Mouse (Mus musculus) hindlimb bud, embryonic 11.5 days (tissue): ENCODE results near the gene Trim71.
A peak's percentile ranks its signal among the peaks of the same experiment; 100 is the strongest.
"Not testable (repeated sequence)": the region's sequence is repeated elsewhere in the genome, so short reads cannot be mapped to it uniquely, and the experiment has no call there.

Experiments used
- DNase-seq: peaks from one replicate; pipeline ENCODE4 v3.0.0-alpha.2; 2012; ENCODE audit warnings: low read depth, low spot score; ENCODE audit errors: extremely low spot score

Gene Trim71

DNA sequence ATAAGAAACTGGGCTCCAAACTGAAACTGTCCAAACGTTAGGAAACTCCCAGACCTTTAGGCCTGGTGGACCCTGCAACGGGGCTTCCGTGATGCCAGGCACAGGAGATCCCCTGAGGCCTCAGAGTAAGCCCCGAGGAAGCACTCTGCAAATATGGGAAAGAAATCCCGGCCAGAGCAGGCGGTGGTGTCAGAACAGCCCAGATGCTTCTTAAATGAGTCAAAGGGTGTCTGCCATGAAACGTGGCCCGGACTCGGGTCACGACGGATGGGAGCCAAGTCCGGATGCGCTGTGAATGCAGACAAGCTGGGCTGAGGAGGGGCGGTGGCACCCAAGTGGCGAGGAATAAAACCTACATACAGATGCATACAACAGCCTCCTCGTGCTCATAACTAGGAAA lies 37.1 kb downstream of the Trim71 start:
- DNase-seq = no peak

DNA sequence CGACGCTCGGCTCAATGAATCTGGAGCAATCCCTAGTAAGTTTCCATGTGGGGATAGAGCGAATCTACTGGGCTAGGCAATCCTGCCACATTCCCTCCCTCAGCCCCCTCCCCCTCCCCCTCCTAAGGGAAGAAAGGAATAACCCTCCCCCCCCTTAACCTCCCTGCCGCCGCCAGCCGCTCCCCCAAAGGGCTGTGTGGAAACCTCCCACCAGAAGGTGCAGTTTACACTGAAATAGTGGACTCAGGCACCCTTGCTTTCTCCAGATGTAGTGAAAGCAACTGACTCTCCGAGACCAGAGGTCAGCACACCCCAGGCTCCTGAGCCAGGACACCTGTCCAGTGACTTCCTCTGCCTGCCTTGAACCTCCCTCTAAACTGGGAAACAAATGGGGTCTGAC lies 37.6 kb downstream of the Trim71 start:
- no peak for DNase-seq

DNA sequence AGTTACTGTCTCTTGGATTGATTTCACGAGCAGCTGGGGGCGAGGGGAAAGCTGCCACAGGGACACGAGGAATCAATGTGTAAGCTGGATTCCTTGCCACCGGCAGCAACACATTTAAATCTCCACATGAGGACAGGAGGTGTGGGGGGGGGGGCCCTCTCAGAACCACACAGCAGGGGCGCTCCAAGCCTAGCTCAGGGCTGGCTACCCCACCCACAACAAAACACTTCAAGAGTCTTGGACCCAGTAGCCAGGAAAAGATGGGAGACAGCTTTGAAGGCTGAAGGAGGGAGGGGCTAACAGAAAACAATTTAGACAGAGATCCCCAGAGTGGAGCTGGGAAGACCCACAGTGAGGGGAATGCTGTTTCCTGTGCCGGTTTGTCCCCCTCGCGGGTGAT lies 38.3 kb downstream of the Trim71 start:
- no peak for DNase-seq

DNA sequence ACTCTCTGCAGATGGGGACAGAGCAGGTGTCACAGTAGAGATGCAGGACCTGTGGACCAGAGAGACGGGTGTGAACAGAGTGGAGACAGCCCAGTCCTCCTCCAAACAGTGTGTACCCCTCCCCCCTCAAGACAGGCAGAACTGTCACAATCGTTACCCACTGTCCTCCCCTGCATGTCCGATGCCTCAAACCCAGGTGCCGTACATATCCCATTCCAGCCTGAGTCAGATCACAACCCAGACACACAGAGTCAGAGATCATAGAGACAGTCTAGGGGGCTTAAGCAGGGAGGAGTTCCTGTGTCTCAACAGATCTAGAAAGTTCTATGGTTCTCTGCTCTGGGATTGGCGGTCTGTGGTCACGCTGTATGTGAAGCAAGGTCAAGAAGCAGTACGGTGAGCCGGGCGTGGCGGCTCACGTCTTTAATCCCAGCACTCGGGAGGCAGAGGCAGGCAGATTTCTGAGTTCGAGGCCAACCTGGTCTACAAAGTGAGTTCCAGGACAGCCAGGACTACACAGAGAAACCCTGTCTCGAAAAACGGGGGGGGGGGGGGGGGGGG lies 39.0 kb downstream of the Trim71 start:
- no peak for DNase-seq

DNA sequence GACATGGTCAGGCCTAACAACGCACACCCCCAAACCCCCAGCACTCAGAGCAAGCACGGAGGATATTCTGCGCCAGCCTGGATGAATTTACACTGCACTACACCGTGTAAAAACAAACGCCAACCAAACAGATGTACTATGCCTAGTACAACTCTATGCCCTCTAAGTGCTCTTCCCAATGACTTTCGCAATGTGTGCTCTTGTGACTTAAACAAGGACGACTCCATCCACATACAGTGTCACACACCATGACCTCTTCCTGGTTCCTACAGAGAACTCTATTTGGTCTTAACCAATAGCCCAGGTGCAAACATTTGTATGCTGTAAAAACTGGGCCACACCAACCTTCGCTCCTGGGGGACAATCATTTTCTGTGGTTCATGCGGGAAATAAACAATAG lies 41.7 kb downstream of the Trim71 start:
- no peak for DNase-seq

DNA sequence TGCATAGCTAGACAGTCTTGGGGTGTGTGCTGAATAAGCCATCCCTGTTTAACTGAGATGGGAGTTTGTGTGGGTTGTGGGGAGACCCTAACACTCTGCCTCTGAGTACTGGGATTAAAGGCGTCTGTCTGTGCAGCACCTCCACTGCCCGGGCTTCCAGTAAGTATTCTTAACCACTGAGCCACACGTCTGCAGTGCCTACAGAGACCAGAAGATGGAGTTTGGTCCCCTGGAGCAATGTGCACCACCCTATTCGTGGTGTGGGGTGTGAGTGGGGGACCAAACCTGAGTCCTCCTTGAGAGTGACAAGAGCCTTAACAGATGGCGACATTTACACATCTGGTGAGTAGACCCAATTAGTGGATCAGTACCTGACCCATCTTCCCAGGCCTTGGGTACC lies 42.1 kb downstream of the Trim71 start:
- DNase-seq = no peak

DNA sequence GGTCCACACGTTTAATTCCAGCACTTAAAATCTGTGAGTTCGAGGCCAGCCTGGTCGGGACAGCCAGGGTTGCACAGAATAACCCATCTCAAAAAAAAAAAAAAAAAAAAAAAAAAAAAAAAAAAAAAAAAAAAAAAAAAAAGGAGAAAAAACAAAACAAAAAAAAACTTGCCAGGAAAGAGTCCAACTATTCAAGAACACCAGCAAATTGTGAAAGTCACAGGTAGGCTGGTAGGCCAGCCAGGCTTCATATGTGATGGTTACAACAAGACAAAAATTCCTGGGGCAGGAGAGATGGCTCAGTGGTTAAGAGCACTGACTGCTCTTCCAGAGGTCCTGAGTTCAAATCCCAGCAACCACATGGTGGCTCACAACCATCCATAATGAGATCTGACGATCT lies 43.6 kb downstream of the Trim71 start:
- DNase-seq = not testable (repeated sequence)

DNA sequence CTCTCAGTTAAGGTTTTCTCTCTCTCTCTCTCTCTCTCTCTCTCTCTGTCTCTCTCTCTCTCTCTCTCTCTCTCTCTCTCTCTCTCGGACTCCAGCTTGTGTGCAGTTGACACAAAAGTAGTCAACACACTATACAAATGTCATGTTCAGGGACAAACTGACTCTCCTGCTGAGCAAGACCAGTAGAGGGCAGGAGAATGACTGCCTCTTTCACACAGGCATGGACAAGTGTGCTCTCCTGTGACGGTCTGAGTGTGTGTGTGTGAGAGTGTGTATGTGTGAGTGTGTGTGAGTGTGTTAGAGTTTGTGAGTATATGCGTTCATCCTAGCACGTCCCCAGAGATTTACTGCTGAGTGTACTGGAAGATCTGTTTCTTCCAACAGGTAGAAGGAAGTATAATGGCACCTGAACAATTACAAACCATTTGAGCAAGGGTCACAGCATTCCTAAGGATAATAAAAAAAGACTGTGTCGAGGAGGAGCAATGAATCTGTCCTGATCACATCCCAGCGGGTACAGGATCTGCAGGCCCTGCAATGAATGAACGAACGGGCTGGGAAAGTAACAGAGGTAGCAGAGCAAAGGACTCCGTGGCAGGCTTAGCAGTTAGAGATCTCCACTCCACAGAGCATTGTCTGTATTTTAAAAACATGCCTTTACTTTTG lies 45.2 kb downstream of the Trim71 start:
- no peak for DNase-seq

DNA sequence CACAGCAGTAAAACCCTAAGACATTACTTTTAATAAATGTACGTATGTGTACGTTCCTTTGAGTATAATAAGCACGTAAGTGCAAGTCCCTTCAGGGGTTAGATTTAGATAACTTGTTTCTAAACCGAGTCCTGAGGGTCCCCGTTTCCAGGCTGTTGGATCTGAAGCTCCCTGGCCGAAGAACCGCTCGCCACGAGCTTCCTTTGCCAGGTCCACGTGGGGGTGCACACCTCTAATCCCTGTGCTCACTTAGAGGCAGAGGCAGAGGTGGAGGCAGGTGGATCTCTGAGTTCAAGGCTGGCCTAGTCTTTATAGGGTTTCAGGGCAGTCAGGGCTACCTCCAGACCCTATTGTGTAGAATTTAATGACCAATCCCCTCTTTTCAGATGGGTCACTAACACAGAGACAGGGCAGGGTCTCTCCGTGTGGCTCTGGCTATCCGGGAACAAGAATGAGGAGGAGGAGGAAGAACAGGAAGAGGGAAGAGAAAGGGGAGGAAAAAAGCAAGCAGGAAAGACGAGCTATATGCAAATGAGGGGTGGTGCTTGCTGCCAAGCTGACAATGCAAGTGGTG lies 46.2 kb downstream of the Trim71 start:
- no peak for DNase-seq

DNA sequence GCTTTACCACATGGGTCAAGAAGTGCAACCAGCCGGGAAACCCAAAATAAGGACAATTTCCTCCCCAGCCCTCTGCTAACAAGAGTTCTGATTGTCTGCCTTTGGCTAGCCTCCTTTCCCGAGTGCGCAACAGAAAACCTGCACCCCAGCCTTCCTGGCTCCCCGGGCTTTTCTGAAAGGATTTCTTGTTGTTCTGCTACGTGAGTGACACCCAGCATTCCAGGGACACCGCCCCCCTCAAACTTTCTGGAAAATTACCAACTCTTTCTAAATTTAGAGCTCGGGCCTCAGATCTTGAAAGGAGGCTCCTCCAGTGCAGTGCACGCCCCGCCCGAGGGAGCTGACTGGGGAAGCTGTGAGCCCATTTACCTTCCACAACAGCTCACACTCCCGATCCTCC lies 48.8 kb downstream of the Trim71 start, which contains the start of gene C130032M10Rik:
TSS of gene C130032M10Rik (plus strand) at position 334 of the 400 bp plus-strand sequence.
- DNase-seq = no peak

DNA sequence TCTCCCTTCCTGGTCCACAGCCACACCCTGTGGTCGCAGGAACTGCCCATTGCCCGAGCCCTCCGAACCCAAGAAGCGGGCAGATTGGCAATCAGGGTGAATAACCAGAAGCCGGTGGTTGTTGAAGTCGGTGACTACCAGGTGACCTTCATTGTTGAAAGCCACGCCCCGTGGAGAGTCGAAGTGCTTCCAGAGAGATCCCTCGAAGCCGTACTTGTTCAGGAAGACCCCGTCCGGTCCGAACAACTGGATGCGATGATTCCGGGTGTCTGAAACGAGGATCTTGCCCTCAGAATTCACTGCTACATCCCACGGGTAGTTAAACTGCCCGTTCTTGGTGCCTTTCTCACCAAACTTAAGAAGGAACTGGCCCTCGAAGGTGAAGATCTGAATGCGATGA lies 51.3 kb downstream of the Trim71 start:
- DNase-seq = no peak

DNA sequence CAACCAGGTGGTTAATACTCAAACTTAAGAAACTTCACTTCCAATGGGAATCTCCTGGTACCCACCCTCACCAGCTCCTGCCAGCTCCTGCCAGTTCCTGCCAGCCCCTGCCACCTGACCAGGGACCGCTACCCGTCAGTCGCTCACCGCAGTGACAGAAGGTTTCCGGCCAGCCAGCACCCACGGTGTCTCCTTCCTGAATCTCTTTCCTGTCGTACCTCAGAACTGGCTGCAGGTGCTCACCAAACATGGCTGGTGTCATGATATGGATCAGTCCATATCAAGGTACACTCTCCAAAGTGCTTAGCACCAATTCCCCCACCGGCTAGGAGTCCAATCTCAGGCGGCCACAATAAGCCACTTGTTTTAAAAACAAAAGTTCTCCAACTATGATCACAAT lies 54.4 kb downstream of the Trim71 start:
- DNase-seq = no peak

DNA sequence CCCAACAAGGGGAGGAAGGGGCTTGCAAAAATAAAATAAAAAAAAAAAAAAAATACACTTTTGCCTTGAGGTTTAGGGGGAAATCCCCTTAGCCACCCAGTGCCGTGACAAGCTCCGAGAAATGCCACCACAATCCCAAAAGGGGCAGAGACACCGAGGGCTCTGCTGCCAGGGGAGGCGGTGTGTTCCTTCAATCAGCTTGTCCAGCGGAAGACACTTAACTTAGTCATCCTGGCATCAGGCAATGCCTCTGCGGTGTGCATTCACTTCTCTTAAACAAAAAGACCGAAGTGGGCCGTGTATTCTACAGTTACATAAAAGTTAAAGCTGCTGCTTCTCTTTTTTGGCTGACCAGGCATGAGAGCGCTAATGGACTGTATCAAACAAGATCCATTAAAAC lies 56.7 kb downstream of the Trim71 start:
- no peak for DNase-seq

DNA sequence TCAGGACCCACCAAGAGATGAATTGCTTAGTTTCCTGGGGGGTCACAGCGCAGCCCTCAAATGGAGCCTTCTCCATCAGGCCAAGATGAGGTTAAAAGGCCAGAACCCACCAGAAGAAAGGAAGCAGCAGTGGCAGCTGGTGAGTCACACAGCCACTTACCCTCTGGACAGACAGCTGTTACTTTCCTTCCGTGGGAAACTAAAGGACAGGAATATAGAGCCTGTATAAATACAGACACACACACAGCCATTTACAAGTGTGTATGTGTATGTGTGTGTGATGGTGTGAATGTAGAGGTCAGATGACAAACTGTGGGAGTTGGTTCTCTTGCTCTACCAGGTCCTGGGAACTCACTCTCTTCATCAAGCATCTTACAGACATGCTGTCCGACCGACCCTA lies 57.6 kb downstream of the Trim71 start:
- DNase-seq = no peak

DNA sequence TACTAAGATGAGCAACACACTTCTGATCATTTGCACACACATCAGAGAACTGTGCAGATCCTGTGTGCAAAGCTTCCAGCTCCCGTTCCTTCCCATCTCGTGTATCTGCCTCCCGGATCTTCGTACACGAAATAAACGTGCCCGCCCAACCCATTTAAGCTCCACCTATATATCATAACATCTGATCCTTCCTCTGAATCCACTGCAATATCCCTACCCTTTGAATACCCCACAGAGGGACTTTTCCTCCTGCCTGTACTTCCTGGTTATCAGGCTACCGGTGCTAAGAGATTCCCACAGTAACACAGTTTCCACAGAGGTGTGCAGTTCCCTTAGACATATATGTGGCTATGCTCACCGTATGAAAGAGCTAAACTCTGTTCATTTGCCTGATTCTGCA lies 59.4 kb downstream of the Trim71 start, which contains the start of gene Ccr4:
TSS of gene Ccr4 (minus strand) at position 101 of the 400 bp plus-strand sequence.
- DNase-seq = no peak

DNA sequence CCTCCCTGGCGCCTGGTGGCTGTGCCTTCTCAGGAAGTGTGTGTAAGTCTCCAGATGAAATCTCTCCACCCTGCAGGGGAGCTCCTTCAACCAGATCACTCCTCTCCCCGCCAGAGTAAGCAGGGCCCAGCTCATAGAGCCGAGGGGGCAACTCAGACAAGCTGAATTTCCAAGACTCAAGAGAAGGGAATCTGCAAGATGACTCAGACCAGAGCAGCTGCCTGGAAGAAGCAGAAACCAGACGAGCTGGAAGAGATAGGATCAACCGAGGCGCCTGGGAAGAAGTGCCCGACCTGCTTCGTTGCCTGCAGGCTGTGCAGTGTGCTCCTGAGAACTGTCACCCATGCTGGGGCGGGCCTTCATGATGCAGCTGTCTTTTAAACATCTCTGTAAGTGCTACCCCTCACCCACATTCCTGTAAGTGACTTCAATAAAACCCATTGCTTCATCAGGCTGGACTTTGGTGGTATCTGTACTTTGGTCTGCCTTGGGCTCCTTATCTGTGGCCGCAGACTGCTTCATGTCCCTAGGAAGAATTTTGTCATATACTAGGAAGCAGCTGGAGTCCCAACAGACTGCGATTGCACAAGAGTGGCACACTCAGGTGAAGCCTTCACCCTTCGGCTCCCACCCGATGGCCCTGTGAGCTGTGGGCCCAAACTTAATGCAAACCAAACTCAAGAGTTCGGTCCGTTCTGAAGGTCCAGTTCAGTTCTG lies 61.3 kb downstream of the Trim71 start:
- DNase-seq = no peak

DNA sequence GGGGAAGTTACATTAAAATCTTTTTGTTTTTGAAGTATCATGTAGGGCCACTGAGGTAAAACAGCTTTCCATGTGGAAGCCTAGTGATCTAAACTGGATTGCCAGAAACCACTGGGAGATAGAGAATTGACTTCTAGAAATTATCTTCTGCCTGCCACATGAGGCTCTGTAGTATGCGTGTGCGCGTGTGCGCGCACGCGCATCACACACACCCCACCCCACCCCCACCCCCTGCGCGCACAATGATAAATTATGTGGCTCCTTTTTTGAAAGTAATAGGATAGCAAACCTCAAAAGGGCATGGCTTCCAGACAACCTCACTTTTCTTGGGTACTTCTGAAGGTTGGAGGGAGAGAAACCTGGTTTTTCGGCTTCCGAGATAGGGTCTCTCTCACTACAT lies 62.3 kb downstream of the Trim71 start:
- DNase-seq = no peak

DNA sequence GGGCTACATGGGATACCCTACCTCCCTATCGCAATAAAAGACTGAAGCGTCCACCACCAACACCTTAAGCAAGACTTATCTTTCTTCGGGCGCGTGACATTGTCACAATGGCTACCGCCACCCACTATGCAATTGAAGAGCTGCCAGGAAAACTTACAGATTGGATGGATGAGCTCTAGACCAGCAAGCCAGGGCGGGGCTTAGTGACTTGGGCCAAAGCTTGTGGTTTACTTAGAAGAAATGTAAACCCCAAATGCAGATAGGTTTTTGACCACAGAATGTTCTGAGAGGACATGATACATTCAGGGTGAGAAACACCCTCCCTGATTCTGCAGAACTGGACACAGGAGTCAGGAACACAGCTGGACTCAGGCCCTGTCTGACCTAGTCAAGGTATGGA lies 63.1 kb downstream of the Trim71 start:
- DNase-seq = no peak

DNA sequence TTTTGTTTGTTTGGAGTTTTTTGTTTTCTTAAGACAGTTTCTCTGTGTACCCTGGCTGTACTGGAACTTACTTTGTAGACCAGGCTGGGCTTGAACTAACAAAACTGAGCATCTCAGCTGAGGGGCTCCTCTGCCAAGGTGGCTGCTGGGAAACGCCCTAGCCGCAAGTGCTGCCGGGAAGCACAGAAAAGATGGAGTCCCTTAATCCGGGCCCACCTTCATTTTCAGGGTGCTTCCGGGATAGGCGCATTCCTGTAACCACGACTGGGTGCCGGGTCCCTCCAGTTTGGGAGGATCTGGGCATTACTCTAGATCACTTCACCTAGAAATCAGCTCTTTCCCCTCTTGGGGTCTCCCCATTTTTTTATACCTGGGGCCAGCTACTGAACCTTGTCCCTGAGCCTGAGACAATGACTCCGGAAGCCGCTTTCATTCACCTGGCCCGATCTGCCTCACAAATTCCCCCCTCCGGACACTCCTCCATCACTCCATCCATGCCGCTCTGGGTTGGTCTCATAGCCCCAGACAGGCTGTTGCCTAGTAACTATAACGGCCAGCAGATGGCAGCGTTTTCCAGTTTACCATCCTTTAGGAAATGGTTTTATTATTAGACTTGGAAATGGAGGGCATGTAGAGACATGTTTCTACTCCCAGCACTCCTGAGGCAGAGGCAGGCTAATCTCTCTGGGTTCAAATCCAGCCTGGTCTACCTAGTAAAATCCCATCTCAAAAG lies 64.2 kb downstream of the Trim71 start:
- peak; percentile 39 for DNase-seq

DNA sequence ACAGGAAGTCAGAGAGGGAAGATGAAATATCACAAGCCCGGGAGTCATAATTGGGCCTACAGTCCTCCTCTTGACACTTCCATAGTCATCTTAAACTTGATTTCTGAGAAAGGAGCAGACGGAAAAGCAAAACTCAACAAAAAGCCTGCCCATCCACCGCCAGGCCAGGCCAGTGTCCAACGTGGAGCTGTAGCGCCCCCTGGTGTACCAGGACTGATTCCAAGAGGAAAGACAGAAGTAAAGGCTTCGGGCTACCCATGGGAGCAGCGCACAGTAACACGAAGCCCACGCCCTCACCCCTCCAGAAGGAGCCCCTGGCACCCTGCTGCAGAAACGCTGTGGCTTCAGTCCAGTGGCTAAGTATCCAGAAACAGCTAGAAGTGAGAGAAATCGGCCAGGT lies 66.0 kb downstream of the Trim71 start:
- peak; percentile 69 for DNase-seq

DNA sequence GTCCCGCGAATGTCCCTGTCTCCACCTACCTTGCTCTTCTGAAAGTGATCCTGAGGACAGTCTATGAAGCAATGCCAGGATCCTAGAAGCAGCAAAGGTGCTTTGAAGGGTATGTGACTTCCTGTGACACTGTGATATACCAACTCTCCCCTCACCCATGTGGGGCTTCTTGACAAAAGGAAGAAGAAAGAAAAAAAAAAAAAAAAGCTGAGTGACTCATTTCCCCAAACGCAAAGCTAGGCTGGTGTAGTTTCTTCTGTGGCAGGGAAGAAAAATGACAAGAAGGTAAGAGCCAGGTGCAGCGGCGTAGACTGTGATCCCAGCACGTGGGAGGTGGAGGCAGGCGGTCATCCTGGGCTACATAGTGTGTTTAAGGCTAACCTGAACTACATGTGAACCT lies 67.7 kb downstream of the Trim71 start:
- DNase-seq = no peak
